Mouse (Mus musculus): ENCODE measurements around the gene Slc38a3. TPM values are rescaled to one million over a fixed set of nuclear protein-coding genes. Genes with fewer than 3 reads are reported as not detected.

The Slc38a3 gene
- total and polyA plus RNA-seq, 2 experiments from 2014 or later = 4.0 to 16.9 TPM

DNA sequence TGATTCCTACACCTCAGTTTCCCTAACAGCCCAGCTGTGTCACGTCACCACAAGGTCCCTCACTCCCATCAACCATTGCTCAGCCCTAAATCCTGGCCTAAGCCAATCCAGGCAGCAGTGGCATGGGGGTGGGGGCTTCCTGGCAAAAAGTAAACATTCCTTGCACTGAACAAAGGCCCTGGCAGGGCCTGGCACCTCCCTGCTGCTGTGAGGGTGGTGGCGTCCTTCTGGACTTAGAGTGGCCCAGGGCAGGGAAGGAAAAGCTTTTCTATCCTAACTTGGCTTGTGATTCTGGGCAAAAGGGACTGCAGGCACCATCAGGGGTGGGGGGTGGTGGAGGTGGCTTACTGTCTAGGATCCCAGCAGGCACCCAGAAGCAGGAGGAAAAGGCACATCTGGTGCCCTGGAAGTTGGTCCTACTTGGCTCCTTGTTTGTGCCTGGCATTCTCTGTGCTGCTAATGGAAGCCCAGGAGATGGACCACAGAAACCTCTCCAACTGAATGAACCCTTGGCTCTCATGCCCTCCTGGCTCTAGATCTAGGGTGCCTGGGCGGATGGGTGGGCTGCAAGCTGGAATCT, 33.4 kb upstream of the Slc38a3 start:
- H3K9me3 ChIP-seq (replicated peaks; ENCODE audit: control insufficient read depth, low read length) = no peaks in the 10 kb centered on the region
- H3K36me3 ChIP-seq (replicated peaks; ENCODE audit: control insufficient read depth, insufficient read depth, low read length) = no peaks in the 10 kb centered on the region
- peaks cover 24% of the 10 kb centered on the region for H3K4me1 ChIP-seq (ENCODE audit: control insufficient read depth, insufficient read depth)
- DNase-seq (ENCODE audit: low spot score) (no peak), ATAC-seq (ENCODE audit: insufficient read depth, low read depth) (no peak)
- no peak overlapping the region for H3K4me3 ChIP-seq (ENCODE audit: low read depth, low read length)
- H3K27ac ChIP-seq (ENCODE audit: low read depth) = peak overlapping the region; percentile 41; the same call in 1 of the 2 replicates
- H3K9ac ChIP-seq (replicated peaks; ENCODE audit: low read depth, low read length) = no peak overlapping the region
- no peak overlapping the region for H3K4me2 ChIP-seq (ENCODE audit: low read depth, low read length)
- TF ChIP-seq CTCF (IDR thresholded peaks at IDR 0.05; ENCODE audit: low read depth) (no peak), EP300 (IDR thresholded peaks at IDR 0.05; ENCODE audit: low read depth) (no peak)
- 66% methylated on average over 3 of the region's 3 CpGs for WGBS
- H3K27me3 ChIP-seq (ENCODE audit: control insufficient read depth, insufficient read depth, low read length) = peaks cover 17% of the 10 kb centered on the region

DNA sequence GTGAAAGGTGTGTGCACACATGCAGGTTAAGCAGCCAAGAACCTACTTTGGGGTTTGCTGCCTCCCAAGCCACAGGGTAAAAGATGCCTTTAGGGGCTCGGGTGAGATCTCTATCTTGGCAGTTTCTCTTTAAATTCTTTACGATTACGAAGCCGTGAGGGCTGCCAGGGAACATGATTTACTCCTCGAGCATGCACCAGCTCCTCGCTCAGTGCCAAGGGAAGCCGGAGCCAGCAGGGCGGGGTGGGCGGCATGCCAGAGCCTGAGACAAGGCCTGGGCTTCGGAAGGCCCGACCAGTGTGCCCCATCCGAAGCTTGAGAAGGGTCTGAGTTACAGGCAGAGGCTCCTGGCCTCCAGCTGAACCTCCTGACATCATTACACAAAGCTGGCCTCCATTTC, 32.3 kb upstream of the Slc38a3 start:
- TF ChIP-seq EP300 (IDR thresholded peaks at IDR 0.05; ENCODE audit: low read depth) = no peak
- Histone ChIP-seq H3K4me3 (ENCODE audit: low read depth, low read length) (no peak overlapping the region), H3K4me1 (ENCODE audit: control insufficient read depth, insufficient read depth) (peaks cover 24% of the 10 kb centered on the region), H3K27me3 (ENCODE audit: control insufficient read depth, insufficient read depth, low read length) (peaks cover 6% of the 10 kb centered on the region; the same call in 1 of the 2 replicates), H3K9me3 (replicated peaks; ENCODE audit: control insufficient read depth, low read length) (no peaks in the 10 kb centered on the region), H3K9ac (replicated peaks; ENCODE audit: low read depth, low read length) (no peak overlapping the region), H3K36me3 (replicated peaks; ENCODE audit: control insufficient read depth, insufficient read depth, low read length) (no peaks in the 10 kb centered on the region), H3K27ac (ENCODE audit: low read depth) (no peak overlapping the region), H3K4me2 (ENCODE audit: low read depth, low read length) (no peak overlapping the region)
- ATAC-seq (ENCODE audit: insufficient read depth, low read depth) (peak; percentile 30; the same call in 1 of the 2 replicates), DNase-seq (ENCODE audit: low spot score) (no peak)
- WGBS = 27% methylated on average over 12 of the region's 12 CpGs

DNA sequence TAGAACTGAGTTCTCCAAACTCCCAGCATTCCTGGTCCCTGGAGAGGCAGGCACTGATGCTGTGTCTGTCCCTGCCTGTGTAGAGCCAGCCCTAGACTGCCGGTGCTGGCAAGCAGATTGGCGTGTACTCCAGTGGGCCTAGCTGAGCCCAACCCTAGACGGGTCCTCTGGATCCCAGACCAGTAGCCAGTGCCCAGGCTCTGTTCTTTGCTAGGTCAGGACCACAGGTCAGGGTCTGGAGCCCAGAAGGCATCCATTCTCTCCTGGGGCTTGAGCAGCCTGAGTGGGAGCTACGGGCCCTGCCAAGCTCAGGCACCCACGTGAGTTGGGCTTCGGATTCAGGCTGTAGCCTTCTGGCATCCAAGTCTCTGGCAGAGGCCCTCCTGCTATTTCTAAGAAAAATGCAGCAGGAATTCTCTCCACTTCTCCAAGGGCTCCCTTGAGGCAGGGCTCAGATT, 30.8 kb upstream of the Slc38a3 start:
- WGBS = 33% methylated on average over 6 of the region's 6 CpGs

DNA sequence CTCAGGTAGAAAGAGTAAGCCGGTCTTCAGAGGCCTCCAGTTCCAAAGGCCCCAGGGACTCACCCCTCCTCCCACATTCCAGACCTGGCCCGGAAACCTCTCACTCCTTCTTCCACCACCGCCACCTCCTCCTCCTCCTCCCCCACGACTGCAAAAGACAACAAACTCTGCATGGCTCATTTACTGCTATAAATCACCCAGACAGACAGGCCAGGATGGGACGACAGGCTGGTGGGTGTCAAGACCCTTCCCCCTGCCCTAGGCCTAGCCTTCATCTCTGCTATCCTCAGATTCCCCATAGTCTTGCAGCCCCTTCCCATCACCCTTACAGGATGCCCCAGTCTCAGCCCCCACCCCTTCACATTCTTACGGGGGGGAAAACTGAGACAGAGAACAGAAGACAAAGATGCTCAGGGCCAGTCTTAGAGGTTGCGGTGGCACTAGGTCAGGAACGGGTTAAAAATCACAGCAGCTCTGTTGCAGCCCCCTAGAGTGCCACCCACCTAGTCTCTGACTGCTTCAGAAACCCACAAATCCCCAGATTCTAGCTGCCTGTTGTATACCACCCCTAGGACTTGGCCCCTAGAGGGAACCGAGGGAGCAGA, 30.1 kb upstream of the Slc38a3 start:
- TF ChIP-seq EP300 (IDR thresholded peaks at IDR 0.05; ENCODE audit: low read depth) (no peak), CTCF (IDR thresholded peaks at IDR 0.05; ENCODE audit: low read depth) (no peak)
- WGBS = 30% methylated on average over 9 of the region's 9 CpGs
- DNase-seq (ENCODE audit: low spot score) = no peak
- peak overlapping the region; percentile 34; the same call in 1 of the 2 replicates for H3K27ac ChIP-seq (ENCODE audit: low read depth)
- no peak overlapping the region for H3K4me3 ChIP-seq (ENCODE audit: low read depth, low read length)
- peaks cover 28% of the 10 kb centered on the region for H3K4me1 ChIP-seq (ENCODE audit: control insufficient read depth, insufficient read depth)
- H3K9ac ChIP-seq (replicated peaks; ENCODE audit: low read depth, low read length) = no peak overlapping the region
- no peak for ATAC-seq (ENCODE audit: insufficient read depth, low read depth)
- no peaks in the 10 kb centered on the region for H3K9me3 ChIP-seq (replicated peaks; ENCODE audit: control insufficient read depth, low read length)
- no peaks in the 10 kb centered on the region for H3K27me3 ChIP-seq (ENCODE audit: control insufficient read depth, insufficient read depth, low read length)
- H3K36me3 ChIP-seq (replicated peaks; ENCODE audit: control insufficient read depth, insufficient read depth, low read length) = no peaks in the 10 kb centered on the region
- no peak overlapping the region for H3K4me2 ChIP-seq (ENCODE audit: low read depth, low read length)

More for the DNA sequence above, 30.8 kb upstream of the Slc38a3 start:
- Histone ChIP-seq H3K9me3 (replicated peaks; ENCODE audit: control insufficient read depth, low read length) (no peaks in the 10 kb centered on the region), H3K36me3 (replicated peaks; ENCODE audit: control insufficient read depth, insufficient read depth, low read length) (no peaks in the 10 kb centered on the region), H3K27me3 (ENCODE audit: control insufficient read depth, insufficient read depth, low read length) (no peaks in the 10 kb centered on the region), H3K4me2 (ENCODE audit: low read depth, low read length) (no peak overlapping the region), H3K27ac (ENCODE audit: low read depth) (peak overlapping the region; percentile 34), H3K9ac (replicated peaks; ENCODE audit: low read depth, low read length) (no peak overlapping the region), H3K4me1 (ENCODE audit: control insufficient read depth, insufficient read depth) (peaks cover 24% of the 10 kb centered on the region), H3K4me3 (ENCODE audit: low read depth, low read length) (no peak overlapping the region)
- DNase-seq (ENCODE audit: low spot score) (no peak), ATAC-seq (ENCODE audit: insufficient read depth, low read depth) (no peak)
- no peak for TF ChIP-seq CTCF (IDR thresholded peaks at IDR 0.05; ENCODE audit: low read depth)
- no peak for TF ChIP-seq EP300 (IDR thresholded peaks at IDR 0.05; ENCODE audit: low read depth)

DNA sequence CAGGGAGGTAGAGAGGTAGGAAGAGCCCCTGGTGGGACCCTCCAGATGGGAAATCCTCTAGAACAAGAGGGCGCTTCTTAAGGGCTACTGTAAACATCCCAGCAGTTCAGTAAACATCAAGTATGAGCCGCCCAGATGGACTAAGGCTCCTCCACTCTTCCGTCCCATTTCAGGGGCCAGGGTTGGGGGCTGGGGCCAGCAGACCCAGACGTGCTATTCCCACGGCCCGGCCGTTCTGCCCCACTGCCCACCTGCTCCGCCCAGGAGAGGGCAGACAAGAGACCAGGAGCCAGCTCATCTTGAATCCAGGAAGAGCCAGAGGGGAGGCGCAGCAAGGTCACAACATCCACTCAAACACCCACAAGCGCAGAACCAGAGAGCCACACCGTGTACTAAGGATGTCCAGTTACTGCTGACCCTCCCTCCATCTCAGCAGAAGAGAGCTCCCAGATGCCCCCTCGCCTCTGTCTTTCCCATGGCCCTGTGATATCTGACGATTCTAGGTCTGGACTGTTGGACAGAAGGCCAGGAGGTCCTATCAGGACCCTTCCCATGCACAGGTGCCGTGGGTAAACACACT, 29.4 kb upstream of the Slc38a3 start:
- Histone ChIP-seq H3K4me2 (ENCODE audit: low read depth, low read length) (no peak overlapping the region), H3K4me1 (ENCODE audit: control insufficient read depth, insufficient read depth) (peaks cover 29% of the 10 kb centered on the region), H3K27me3 (ENCODE audit: control insufficient read depth, insufficient read depth, low read length) (no peaks in the 10 kb centered on the region), H3K9me3 (replicated peaks; ENCODE audit: control insufficient read depth, low read length) (no peaks in the 10 kb centered on the region), H3K36me3 (replicated peaks; ENCODE audit: control insufficient read depth, insufficient read depth, low read length) (no peaks in the 10 kb centered on the region), H3K9ac (replicated peaks; ENCODE audit: low read depth, low read length) (no peak overlapping the region; the same call in 1 of the 2 replicates), H3K4me3 (ENCODE audit: low read depth, low read length) (no peak overlapping the region), H3K27ac (ENCODE audit: low read depth) (no peak overlapping the region)
- ATAC-seq (ENCODE audit: insufficient read depth, low read depth) = no peak
- WGBS = 44% methylated on average over 14 of the region's 14 CpGs
- no peak for TF ChIP-seq EP300 (IDR thresholded peaks at IDR 0.05; ENCODE audit: low read depth)
- TF ChIP-seq CTCF (IDR thresholded peaks at IDR 0.05; ENCODE audit: low read depth) = no peak; the same call in 1 of the 2 replicates
- DNase-seq (ENCODE audit: low spot score) = no peak

Data from heart, postnatal 0 days (tissue).